Mouse (Mus musculus): ENCODE measurements around the gene Slc37a1. TPM values are rescaled to one million over a fixed set of nuclear protein-coding genes. Genes with fewer than 3 reads are reported as not detected.

The Slc37a1 gene
- polyA plus RNA-seq, 1 experiment from 2014 or later = 13.2 TPM

DNA sequence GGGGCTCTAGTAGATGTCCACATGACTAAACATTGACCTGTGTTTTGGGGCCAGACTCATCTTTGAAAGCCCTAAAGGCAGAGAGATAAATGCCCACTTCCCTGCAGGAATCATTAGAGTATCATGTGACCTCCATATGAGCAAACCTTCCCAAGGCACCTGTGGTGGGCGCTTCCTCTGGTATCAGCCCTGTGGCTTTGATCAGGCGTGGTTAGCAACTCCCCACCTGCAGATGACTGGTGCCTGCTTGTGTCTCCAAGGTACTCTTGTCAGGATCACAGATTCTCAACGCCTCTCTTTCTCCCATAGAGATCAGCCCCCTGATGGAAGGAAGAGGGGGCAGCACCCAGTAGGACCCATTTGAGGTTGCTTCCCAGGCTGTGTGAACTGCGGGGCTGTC, 13.4 kb downstream of the Slc37a1 start:
- no peaks in the 10 kb centered on the region for H3K27me3 ChIP-seq
- 92% methylated on average over 4 of the region's 4 CpGs for WGBS
- no peaks in the 10 kb centered on the region for H3K9me3 ChIP-seq
- peaks cover 49% of the 10 kb centered on the region for H3K4me1 ChIP-seq (replicated peaks)
- no peak overlapping the region for H3K9ac ChIP-seq
- H3K4me2 ChIP-seq = no peak overlapping the region
- H3K27ac ChIP-seq = no peak overlapping the region
- no peak overlapping the region for H3K4me3 ChIP-seq
- ATAC-seq (ENCODE audit: low FRiP score) = no peak
- 0 out of 2 replicates have a peak, but pooled peaks cover 9% of the 10 kb centered on the region for H3K36me3 ChIP-seq

DNA sequence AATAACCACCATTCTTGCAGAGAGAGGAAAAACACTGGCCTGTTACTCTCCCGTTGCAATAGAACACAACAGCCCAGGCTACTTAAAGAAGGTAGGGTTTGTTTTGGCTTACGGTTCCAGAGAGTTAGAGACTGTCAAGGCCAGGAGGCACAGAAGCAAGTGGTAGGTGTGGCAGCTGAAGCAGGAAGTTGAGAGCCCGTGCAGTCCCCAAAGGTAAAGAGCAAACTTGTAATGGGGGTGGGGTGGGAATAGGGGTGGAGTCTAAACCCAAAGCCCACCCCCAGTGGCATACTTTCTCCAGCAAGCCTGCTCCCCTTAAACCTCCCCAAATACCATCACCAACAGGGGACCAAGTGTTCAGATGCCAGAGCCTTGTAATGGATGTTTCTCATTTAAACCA, 14.1 kb downstream of the Slc37a1 start:
- WGBS = 71% methylated on average over 3 of the region's 3 CpGs

DNA sequence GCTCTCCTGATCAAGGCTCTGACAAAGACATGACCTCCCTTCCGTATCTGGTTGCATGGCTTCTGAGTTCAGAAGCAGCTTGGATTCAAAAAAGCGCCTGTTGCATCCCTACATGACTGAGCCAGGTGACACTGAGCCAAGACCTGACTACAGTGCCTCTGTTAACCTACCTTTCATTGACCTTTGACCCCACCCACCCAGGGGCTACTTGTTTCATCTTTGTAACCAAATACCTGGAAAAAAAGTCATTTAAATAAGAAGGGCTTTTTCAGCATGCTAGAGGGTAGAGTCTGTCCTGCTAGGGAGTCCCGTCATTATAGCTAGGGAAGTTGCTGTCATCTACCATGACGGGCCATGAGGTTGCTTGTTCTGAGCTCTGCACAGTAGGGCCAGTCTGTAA, 16.8 kb downstream of the Slc37a1 start:
- no peak for ATAC-seq (ENCODE audit: low FRiP score)
- H3K4me2 ChIP-seq = no peak overlapping the region
- H3K4me1 ChIP-seq (replicated peaks) = peaks cover 22% of the 10 kb centered on the region
- H3K4me3 ChIP-seq = no peak overlapping the region
- H3K27me3 ChIP-seq = no peaks in the 10 kb centered on the region
- H3K27ac ChIP-seq = no peak overlapping the region
- no peaks in the 10 kb centered on the region for H3K9me3 ChIP-seq
- no peak overlapping the region for H3K9ac ChIP-seq
- H3K36me3 ChIP-seq = peaks cover 13% of the 10 kb centered on the region; the same call in 1 of the 2 replicates
- 88% methylated on average over 4 of the region's 4 CpGs for WGBS

More for the DNA sequence above, 14.1 kb downstream of the Slc37a1 start:
- Histone ChIP-seq H3K9me3 (no peaks in the 10 kb centered on the region), H3K4me2 (no peak overlapping the region), H3K27me3 (no peaks in the 10 kb centered on the region), H3K36me3 (0 out of 2 replicates have a peak, but pooled peaks cover 9% of the 10 kb centered on the region), H3K9ac (no peak overlapping the region), H3K4me1 (replicated peaks) (peaks cover 46% of the 10 kb centered on the region), H3K4me3 (no peak overlapping the region), H3K27ac (no peak overlapping the region)
- no peak for ATAC-seq (ENCODE audit: low FRiP score)

DNA sequence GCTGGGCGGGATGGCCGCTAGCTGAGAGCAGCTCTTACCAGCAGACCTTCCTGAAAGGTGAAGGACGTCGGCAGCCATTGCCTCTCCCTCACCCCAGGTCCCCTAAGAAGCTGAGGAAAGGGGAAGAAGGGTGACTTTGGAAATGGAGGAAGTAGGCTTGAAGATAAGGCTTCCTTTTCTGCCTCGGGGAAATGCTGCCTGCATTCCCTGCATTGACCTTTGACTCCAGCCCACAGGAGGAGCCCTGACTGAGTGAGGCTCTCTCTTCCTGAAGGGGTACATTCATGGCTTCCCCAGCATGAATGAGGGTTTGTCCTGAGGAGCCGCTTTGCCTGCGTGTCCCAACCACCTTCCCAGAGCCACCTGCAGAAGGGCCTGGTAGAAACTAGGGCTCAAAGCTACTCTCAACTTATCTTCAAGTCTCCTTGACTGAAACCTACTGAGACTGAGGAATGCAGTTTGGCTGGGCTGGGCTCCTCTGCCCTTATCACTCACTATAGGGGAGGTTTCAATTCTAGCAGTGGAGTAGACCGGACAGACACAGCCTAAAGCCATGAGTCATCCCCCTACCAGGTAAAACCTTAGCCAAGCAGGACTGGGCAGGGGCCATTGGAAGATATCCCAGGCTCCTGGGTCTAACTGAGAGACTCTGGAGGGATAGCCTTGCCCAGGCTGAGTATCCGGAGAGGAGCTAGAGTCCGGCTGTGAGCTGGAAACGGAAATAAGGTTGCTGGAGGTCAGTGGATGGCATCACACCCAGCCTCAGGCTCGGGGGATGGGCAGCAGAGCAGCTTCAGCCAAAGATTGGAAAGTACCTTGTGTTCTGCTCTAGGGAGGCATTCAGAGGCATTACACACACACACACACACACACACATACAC, 18.5 kb downstream of the Slc37a1 start:
- WGBS = 53% methylated on average over 12 of the region's 12 CpGs
- no peak overlapping the region for H3K27ac ChIP-seq
- no peak overlapping the region for H3K4me2 ChIP-seq
- H3K9ac ChIP-seq = no peak overlapping the region
- no peak overlapping the region for H3K4me3 ChIP-seq
- ATAC-seq (ENCODE audit: low FRiP score) = no peak
- H3K36me3 ChIP-seq = peaks cover 16% of the 10 kb centered on the region
- H3K9me3 ChIP-seq = no peaks in the 10 kb centered on the region
- H3K4me1 ChIP-seq (replicated peaks) = peaks cover 20% of the 10 kb centered on the region
- H3K27me3 ChIP-seq = no peaks in the 10 kb centered on the region

DNA sequence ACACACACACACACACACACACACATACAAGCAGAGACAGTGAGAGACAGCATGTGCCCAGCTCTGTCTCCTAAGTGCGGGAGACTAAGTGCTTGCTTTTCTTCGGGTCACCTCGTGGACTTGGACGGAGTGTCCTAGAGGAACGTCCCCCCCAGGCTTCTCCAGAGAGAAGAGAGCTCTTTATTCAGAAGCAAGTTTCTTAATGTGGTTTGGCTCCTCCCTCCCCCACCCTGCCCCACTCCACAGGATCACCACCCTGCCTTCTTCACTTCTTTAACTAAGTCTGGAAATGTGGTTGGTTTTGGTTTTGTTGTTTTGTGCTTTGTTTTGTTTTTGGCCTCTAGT, 19.2 kb downstream of the Slc37a1 start:
- whole genome bisulfite sequencing = 74% methylated on average over 5 of the region's 5 CpGs
- H3K4me3 ChIP-seq = no peak overlapping the region

DNA sequence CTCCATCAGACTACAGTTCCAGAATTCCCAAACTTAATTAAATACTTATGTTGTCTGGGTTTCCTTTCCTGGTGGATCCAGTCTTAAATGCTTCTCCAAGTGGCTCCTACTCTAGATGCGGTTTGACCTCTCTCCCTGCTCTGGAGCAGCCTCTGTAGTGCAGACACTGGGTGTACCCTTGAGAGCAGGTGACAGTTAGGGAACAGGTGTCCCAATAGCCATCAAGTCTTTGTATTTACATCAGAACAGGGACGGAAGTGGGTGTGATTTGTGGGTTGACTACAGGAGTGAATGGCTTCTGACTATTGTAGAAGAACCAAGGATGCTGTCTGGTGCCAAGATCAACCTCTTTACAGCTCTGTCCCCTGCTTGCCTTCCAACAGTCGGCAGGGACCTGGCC, 21.2 kb downstream of the Slc37a1 start:
- ATAC-seq (ENCODE audit: low FRiP score) = no peak
- WGBS = 88% methylated on average over 3 of the region's 3 CpGs

More for the DNA sequence above, 19.2 kb downstream of the Slc37a1 start:
- H3K27me3 ChIP-seq = no peaks in the 10 kb centered on the region
- H3K27ac ChIP-seq = no peak overlapping the region
- no peak overlapping the region for H3K9ac ChIP-seq
- H3K4me2 ChIP-seq = no peak overlapping the region
- H3K9me3 ChIP-seq = no peaks in the 10 kb centered on the region
- ATAC-seq (ENCODE audit: low FRiP score) = no peak
- peaks cover 21% of the 10 kb centered on the region for H3K4me1 ChIP-seq (replicated peaks)
- peaks cover 16% of the 10 kb centered on the region for H3K36me3 ChIP-seq

DNA sequence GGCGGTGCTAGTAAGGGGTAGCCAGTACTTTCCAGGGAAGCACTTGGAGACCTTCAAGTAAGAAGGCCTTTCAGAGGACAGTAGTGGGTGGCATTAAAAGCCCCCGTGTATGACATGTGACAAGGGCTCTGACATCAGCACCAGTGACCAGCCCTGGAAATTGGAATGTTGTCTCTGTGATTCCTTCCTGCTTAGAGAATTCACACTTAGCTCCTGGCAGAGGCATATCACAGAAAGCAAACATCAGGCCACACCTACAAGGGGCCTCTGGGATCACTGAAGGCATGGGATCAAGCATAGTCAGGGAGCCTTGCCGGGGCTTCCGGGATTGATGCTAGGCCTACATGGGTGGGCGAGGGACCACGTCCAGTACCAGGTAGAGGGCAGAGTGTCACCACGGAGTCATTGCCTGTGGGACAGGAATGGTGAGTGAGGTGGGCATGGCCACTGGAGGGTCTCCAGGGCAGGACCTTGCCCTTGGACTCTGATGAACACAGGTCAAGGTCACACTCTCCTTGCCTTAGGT, 21.8 kb downstream of the Slc37a1 start:
- H3K9ac ChIP-seq = no peak overlapping the region
- H3K4me1 ChIP-seq (replicated peaks) = peaks cover 34% of the 10 kb centered on the region
- no peak for ATAC-seq (ENCODE audit: low FRiP score)
- H3K27ac ChIP-seq = peak overlapping the region; percentile 81; the same call in 1 of the 2 replicates
- peaks cover 11% of the 10 kb centered on the region for H3K36me3 ChIP-seq
- H3K9me3 ChIP-seq = no peaks in the 10 kb centered on the region
- no peaks in the 10 kb centered on the region for H3K27me3 ChIP-seq
- no peak overlapping the region for H3K4me2 ChIP-seq
- no peak overlapping the region for H3K4me3 ChIP-seq
- WGBS = 94% methylated on average over 7 of the region's 7 CpGs

More for the DNA sequence above, 21.2 kb downstream of the Slc37a1 start:
- Histone ChIP-seq H3K4me1 (replicated peaks) (peaks cover 28% of the 10 kb centered on the region), H3K36me3 (peaks cover 16% of the 10 kb centered on the region), H3K4me2 (no peak overlapping the region), H3K9ac (no peak overlapping the region), H3K9me3 (no peaks in the 10 kb centered on the region), H3K27ac (no peak overlapping the region), H3K27me3 (no peaks in the 10 kb centered on the region), H3K4me3 (no peak overlapping the region)

DNA sequence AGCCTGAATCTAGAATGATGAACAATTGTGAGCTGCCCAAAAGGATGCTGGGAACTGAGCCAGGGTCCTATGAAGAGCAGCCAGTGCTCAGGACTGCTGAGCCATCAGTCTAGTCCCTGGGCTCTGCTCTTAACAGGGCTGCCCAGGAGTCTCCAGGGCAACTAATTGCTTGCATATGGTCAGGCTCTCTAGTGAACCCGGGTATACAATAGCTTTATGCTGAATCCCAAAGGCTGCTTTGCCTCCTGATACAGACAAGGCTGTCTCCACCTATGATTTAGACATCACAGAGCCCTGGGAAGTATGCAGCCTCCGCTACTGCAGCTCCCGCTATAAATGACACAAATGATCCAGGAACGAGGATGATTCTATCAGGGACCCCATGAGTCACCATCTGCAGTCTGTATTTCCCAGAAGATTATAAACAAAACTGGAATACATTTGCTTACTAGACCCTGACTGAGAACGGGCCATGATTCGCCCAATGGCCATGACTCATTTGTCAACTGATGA, 22.7 kb downstream of the Slc37a1 start:
- Histone ChIP-seq H3K36me3 (peaks cover 7% of the 10 kb centered on the region), H3K9ac (no peak overlapping the region), H3K4me3 (no peak overlapping the region), H3K9me3 (no peaks in the 10 kb centered on the region), H3K27ac (peak overlapping the region; percentile 81), H3K4me2 (no peak overlapping the region), H3K27me3 (no peaks in the 10 kb centered on the region), H3K4me1 (replicated peaks) (peaks cover 36% of the 10 kb centered on the region)
- 17% methylated on average over 6 of the region's 6 CpGs for WGBS
- peak; percentile 73 for ATAC-seq (ENCODE audit: low FRiP score)

DNA sequence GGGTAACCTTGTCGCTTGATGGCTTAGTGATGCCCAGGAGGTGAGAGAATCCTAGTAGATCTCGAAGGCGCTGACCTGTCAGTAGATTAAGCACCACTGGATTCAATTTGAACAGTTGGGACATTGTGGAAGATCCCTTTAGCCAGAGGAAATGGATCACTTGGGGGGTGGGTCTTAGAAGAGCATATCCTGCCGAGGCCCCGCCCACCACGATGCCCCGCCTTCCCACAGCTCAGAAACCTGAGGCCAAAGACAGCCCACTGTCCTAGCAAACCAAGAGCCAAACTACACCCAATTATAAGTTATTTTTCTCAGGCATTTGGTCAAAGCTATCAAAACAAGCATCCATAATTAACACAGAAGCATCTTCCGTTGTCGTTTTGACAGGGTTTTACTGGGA, 24.5 kb downstream of the Slc37a1 start:
- Histone ChIP-seq H3K27ac (no peak overlapping the region), H3K27me3 (no peaks in the 10 kb centered on the region), H3K36me3 (peaks cover 8% of the 10 kb centered on the region), H3K4me2 (no peak overlapping the region), H3K4me1 (replicated peaks) (peaks cover 37% of the 10 kb centered on the region), H3K4me3 (no peak overlapping the region), H3K9ac (no peak overlapping the region), H3K9me3 (no peaks in the 10 kb centered on the region)
- WGBS = 84% methylated on average over 9 of the region's 9 CpGs
- no peak for ATAC-seq (ENCODE audit: low FRiP score)

DNA sequence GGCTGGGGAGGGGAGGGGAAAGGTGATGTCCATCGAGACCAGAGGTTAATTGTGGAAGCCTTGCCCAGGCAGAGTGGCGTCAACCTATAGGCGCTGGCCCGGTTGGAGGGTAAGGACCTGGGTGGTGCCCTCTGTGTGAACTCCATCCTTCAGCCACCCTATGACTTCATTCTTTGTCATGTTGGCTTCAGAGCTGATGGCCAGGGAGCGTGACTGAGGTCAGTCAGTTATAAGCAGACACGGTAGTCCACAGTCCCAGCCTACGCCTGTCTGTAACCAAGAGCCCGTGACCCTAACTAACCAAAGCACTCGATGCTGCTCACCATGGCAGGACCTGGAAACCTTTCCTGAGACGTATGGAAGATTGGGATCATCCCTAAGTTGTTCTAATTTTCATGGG, 26.1 kb downstream of the Slc37a1 start:
- peaks cover 22% of the 10 kb centered on the region for H3K36me3 ChIP-seq
- H3K27me3 ChIP-seq = no peaks in the 10 kb centered on the region
- no peaks in the 10 kb centered on the region for H3K9me3 ChIP-seq
- H3K4me3 ChIP-seq = no peak overlapping the region
- H3K4me2 ChIP-seq = no peak overlapping the region
- no peak overlapping the region for H3K9ac ChIP-seq
- H3K27ac ChIP-seq = no peak overlapping the region
- WGBS = 61% methylated on average over 10 of the region's 10 CpGs
- no peak for ATAC-seq (ENCODE audit: low FRiP score)
- H3K4me1 ChIP-seq (replicated peaks) = peaks cover 37% of the 10 kb centered on the region

DNA sequence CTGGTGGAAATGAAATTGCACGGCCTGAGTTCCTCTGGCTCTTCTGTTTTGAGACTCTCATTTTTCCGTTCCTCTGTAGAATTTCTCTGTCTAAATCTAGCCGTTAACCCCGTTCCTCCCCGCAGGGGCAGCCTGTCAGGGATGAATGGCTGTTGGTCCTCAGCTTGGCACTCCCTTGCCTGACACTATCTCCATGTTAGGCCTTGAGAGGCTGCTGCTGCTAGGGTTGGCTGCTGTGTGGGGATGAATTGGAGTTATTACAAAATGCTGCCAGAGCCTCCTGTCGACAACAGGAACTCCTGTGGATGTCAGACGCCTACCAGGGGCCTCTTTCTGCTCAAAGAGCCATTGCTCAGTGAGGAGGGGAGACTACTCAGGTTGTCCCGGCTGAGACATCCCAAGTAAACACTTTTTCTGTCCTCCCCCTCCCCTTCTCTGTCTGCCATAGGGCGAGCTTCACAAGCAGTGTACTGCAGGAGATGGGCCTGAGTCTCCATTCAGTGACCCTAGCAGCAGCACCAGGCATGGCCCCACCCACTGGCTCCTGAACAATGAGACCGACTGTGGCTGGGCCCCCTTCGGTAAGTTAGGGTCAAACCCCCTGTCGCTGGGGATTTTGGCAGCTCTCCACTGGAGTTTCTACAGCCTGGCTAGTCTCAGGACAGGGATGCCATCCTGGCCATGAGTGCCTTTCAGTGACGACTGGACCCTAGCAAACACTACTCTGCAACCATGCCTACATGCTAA, 28.6 kb downstream of the Slc37a1 start:
- Histone ChIP-seq H3K4me1 (replicated peaks) (peaks cover 25% of the 10 kb centered on the region), H3K27me3 (no peaks in the 10 kb centered on the region), H3K4me2 (no peak overlapping the region), H3K9ac (no peak overlapping the region), H3K27ac (peak overlapping the region; percentile 61; the same call in 1 of the 2 replicates), H3K36me3 (peaks cover 28% of the 10 kb centered on the region), H3K9me3 (no peaks in the 10 kb centered on the region), H3K4me3 (no peak overlapping the region)
- WGBS = 19% methylated on average over 13 of the region's 13 CpGs
- peak; percentile 38 for ATAC-seq (ENCODE audit: low FRiP score)

DNA sequence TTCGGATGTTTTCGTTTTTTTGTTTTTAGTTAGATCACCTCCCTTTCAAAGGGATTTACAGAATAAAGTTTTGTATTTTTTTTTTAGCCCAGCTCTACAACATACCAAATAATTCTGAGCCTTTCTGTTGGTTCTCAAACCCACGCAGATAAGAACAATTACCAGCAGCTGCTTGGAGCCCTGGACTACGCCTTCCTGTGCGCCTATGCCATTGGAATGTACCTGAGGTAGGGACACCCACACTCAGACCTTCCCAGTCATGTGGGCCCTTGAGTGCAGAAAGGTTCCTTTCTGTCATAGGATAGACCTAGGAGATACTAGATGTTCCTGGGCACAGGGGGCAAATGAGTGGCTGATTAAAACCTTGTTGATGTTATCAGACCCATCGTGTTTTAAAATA, 29.4 kb downstream of the Slc37a1 start:
- Histone ChIP-seq H3K9ac (no peak overlapping the region), H3K9me3 (no peaks in the 10 kb centered on the region), H3K4me2 (no peak overlapping the region), H3K4me3 (no peak overlapping the region), H3K27ac (no peak overlapping the region), H3K4me1 (replicated peaks) (peaks cover 25% of the 10 kb centered on the region), H3K27me3 (no peaks in the 10 kb centered on the region), H3K36me3 (peaks cover 28% of the 10 kb centered on the region)
- no peak for ATAC-seq (ENCODE audit: low FRiP score)
- 80% methylated on average over 6 of the region's 6 CpGs for WGBS
